Mouse (Mus musculus) forebrain, embryonic 11.5 days (tissue): Measurements from ENCODE around the gene Stc2. TPM values are rescaled to one million over a fixed set of nuclear protein-coding genes. Genes with fewer than 3 reads are reported as not detected.

Experiments used
- ATAC-seq: fragments of 200-750 bp; cut with Nextera tagmentation; replicated peaks from 2 replicates; pipeline ENCODE4 v1.8.0; 2017; ENCODE audit warnings: moderate TSS enrichment; ENCODE audit not compliant: low FRiP score
- DNase-seq: peaks from one replicate; pipeline ENCODE4 v3.0.0-alpha.2; 2017; ENCODE audit warnings: low spot score
- H3K27ac ChIP-seq: fragments of 300-500 bp; sonication (generic); 2 replicates; pipeline ENCODE4 v1.5.1; 2014; ENCODE audit warnings: low read depth, low read length
- H3K27me3 ChIP-seq: fragments of 300-500 bp; sonication (generic); 2 replicates; pipeline ENCODE4 v1.6.1; 2014; ENCODE audit warnings: mild to moderate bottlenecking, low read length, mixed read lengths; ENCODE audit not compliant: control insufficient read depth, insufficient read depth
- H3K36me3 ChIP-seq: fragments of 300-500 bp; sonication (generic); 2 replicates; pipeline ENCODE4 v1.6.1; 2014; ENCODE audit warnings: mild to moderate bottlenecking, low read length, moderate library complexity, mixed read lengths; ENCODE audit not compliant: control insufficient read depth, insufficient read depth
- H3K4me1 ChIP-seq: fragments of 300-500 bp; sonication (generic); replicated peaks from 2 replicates; pipeline ENCODE4 v1.6.1; 2014; ENCODE audit warnings: low read length, mixed read lengths; ENCODE audit not compliant: control insufficient read depth, insufficient read depth
- H3K4me2 ChIP-seq: fragments of 300-500 bp; sonication (generic); 2 replicates; pipeline ENCODE4 v1.6.1; 2014; ENCODE audit warnings: low read depth, mild to moderate bottlenecking, low read length, moderate library complexity, mixed read lengths; ENCODE audit not compliant: severe bottlenecking
- H3K4me3 ChIP-seq: fragments of 300-500 bp; sonication (generic); 2 replicates; pipeline ENCODE4 v1.5.1; 2014; ENCODE audit warnings: low read depth, low read length
- H3K9ac ChIP-seq: fragments of 300-500 bp; sonication (generic); 2 replicates; pipeline ENCODE4 v1.6.1; 2014; ENCODE audit warnings: low read length
- H3K9me3 ChIP-seq: fragments of 300-500 bp; sonication (generic); 2 replicates; pipeline ENCODE4 v1.6.1; 2016; ENCODE audit warnings: low read length, mixed read lengths; ENCODE audit not compliant: control insufficient read depth
- WGBS: fragments of 180-500 bp; shearing (Covaris S2); extraction: QIAGEN DNeasy Blood & Tissue Kit; methylation state at CpG from one replicate; pipeline ENCODE4 v1.1.7; 2014; 5-methylcytosine and 5-hydroxymethylcytosine counted together
- polyA plus RNA-seq: library from polyadenylated mRNA; unstranded; fragments of >200 nt; fragmentation: Nextera tagmentation; extraction: Ambion mirVana; gene quantifications from 2 replicates; pipeline ENCODE4 v1.2.1, GENCODE M21; 2014

Stc2 gene
- polyA plus RNA-seq, 1 experiment from 2014 or later, result 2.5 TPM

DNA sequence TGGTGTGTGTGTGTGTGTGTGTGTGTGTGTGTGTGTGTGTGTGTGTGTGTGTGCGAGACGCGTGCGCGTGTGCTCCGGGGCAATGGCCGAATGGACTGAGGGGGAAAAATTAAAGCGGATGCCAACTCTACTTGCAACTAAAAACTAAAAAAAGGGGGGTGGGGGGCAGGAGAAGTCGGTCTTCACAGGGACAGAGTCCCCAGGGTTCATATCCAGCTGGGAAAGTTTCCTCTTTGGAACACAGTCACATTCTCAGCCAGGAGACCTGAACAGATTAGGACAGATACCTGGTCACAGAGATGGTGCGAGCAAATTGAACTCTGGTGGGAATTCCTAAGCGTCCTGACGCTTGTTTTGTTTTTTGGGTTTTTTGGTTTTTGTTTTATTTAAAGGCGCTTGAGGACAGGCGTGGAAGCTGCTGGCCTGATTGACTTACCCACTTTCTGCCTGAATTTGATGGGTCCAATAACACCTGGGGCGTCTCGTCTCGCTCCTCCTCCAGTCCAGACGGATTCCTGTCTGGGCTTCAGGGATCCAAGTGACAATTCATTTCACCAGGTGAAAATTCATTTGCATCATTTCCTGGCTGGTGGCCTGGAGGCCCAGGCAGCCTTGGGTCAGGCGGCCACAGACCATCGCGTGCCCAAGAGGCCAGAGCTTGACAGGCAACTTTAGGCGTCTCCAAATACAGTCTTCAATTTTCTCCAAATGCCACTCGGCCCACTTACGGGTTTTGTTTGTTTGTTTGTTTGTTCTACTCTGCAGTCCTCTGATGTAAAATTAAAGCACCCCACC lies 759 bp upstream of the Stc2 start:
- ATAC-seq, result peak; percentile 19
- DNase-seq, result no peak
- H3K4me2 ChIP-seq, result peak overlapping the region; percentile 90
- peak overlapping the region; percentile 27; the same call in 1 of the 2 replicates for H3K9ac ChIP-seq
- no peak overlapping the region for H3K27ac ChIP-seq
- no peaks in the 10 kb centered on the region for H3K36me3 ChIP-seq
- peaks cover 23% of the 10 kb centered on the region for H3K27me3 ChIP-seq
- 1% methylated on average over 24 of the region's 24 CpGs for WGBS
- H3K4me1 ChIP-seq, result peaks cover 13% of the 10 kb centered on the region; the same call in 1 of the 2 replicates
- peak overlapping the region; percentile 53 for H3K4me3 ChIP-seq
- H3K9me3 ChIP-seq, result no peaks in the 10 kb centered on the region

- peak overlapping the region; percentile 55 for H3K9ac ChIP-seq
- WGBS, result under 1% methylated on average over 50 of the region's 50 CpGs
- H3K4me1 ChIP-seq, result peaks cover 13% of the 10 kb centered on the region; the same call in 1 of the 2 replicates
- no peak overlapping the region for H3K27ac ChIP-seq
- DNase-seq (peak; percentile 81), ATAC-seq (peak; percentile 60)
- H3K9me3 ChIP-seq, result no peaks in the 10 kb centered on the region
- H3K27me3 ChIP-seq, result peaks cover 23% of the 10 kb centered on the region
- peak overlapping the region; percentile 53 for H3K4me3 ChIP-seq
- no peaks in the 10 kb centered on the region for H3K36me3 ChIP-seq
- peak overlapping the region; percentile 90 for H3K4me2 ChIP-seq
Measured at GRCm38 (mm10) chr11:31368965-31369647, 768 bp downstream of the Stc2 start.

GRCm38 (mm10) chr11:31368252-31368964 lies 1.5 kb downstream of the Stc2 start:
- no peaks in the 10 kb centered on the region for H3K9me3 ChIP-seq
- peaks cover 23% of the 10 kb centered on the region for H3K27me3 ChIP-seq
- ATAC-seq (peak; percentile 10), DNase-seq (no peak)
- under 1% methylated on average over 36 of the region's 36 CpGs for WGBS
- H3K4me2 ChIP-seq, result peak overlapping the region; percentile 90
- H3K9ac ChIP-seq, result peak overlapping the region; percentile 55
- peaks cover 13% of the 10 kb centered on the region; the same call in 1 of the 2 replicates for H3K4me1 ChIP-seq
- no peak overlapping the region for H3K27ac ChIP-seq
- H3K4me3 ChIP-seq, result peak overlapping the region; percentile 53
- H3K36me3 ChIP-seq, result no peaks in the 10 kb centered on the region

- H3K27me3 ChIP-seq, result peaks cover 13% of the 10 kb centered on the region
Measured at GRCm38 (mm10) chr11:31366827-31367226, 3.0 kb downstream of the Stc2 start.

GRCm38 (mm10) chr11:31366421-31366820 lies 3.5 kb downstream of the Stc2 start:
- no peak overlapping the region for H3K4me3 ChIP-seq
- H3K36me3 ChIP-seq, result no peaks in the 10 kb centered on the region
- H3K4me1 ChIP-seq, result peaks cover 10% of the 10 kb centered on the region; the same call in 1 of the 2 replicates
- peaks cover 9% of the 10 kb centered on the region for H3K27me3 ChIP-seq
- no peaks in the 10 kb centered on the region for H3K9me3 ChIP-seq
- no peak overlapping the region for H3K4me2 ChIP-seq
- no peak overlapping the region for H3K27ac ChIP-seq
- ATAC-seq, result no peak
- WGBS, result 92% methylated on average over 2 of the region's 2 CpGs
- peak; percentile 28 for DNase-seq
- H3K9ac ChIP-seq, result no peak overlapping the region

More at GRCm38 (mm10) chr11:31366827-31367226, 3.0 kb downstream of the Stc2 start:
- no peak for ATAC-seq
- Histone ChIP-seq H3K4me3 (no peak overlapping the region), H3K4me2 (no peak overlapping the region), H3K4me1 (peaks cover 13% of the 10 kb centered on the region; the same call in 1 of the 2 replicates), H3K9ac (no peak overlapping the region), H3K36me3 (no peaks in the 10 kb centered on the region), H3K27ac (no peak overlapping the region), H3K9me3 (no peaks in the 10 kb centered on the region)
- no peak for DNase-seq
- 94% methylated on average over 4 of the region's 4 CpGs for WGBS

- H3K9ac ChIP-seq, result no peak overlapping the region
- peak; percentile 43 for DNase-seq
- H3K36me3 ChIP-seq, result no peaks in the 10 kb centered on the region
- H3K4me3 ChIP-seq, result no peak overlapping the region
- H3K9me3 ChIP-seq, result no peaks in the 10 kb centered on the region
- no peak overlapping the region for H3K27ac ChIP-seq
- peaks cover 6% of the 10 kb centered on the region for H3K27me3 ChIP-seq
- peaks cover 10% of the 10 kb centered on the region; the same call in 1 of the 2 replicates for H3K4me1 ChIP-seq
- no peak for ATAC-seq
- no peak overlapping the region for H3K4me2 ChIP-seq
- WGBS, result 86% methylated on average over 2 of the region's 2 CpGs
Measured at GRCm38 (mm10) chr11:31365981-31366380, 3.9 kb downstream of the Stc2 start.

- ATAC-seq (no peak), DNase-seq (peak; percentile 16)
- no peaks in the 10 kb centered on the region for H3K9me3 ChIP-seq
- no peak overlapping the region for H3K4me2 ChIP-seq
- H3K4me1 ChIP-seq, result peaks cover 5% of the 10 kb centered on the region; the same call in 1 of the 2 replicates
- 87% methylated on average over 8 of the region's 8 CpGs for WGBS
- no peaks in the 10 kb centered on the region for H3K27me3 ChIP-seq
- no peaks in the 10 kb centered on the region for H3K36me3 ChIP-seq
- no peak overlapping the region for H3K9ac ChIP-seq
- H3K27ac ChIP-seq, result no peak overlapping the region
- H3K4me3 ChIP-seq, result no peak overlapping the region
Measured at GRCm38 (mm10) chr11:31365280-31365679, 4.6 kb downstream of the Stc2 start.

DNA sequence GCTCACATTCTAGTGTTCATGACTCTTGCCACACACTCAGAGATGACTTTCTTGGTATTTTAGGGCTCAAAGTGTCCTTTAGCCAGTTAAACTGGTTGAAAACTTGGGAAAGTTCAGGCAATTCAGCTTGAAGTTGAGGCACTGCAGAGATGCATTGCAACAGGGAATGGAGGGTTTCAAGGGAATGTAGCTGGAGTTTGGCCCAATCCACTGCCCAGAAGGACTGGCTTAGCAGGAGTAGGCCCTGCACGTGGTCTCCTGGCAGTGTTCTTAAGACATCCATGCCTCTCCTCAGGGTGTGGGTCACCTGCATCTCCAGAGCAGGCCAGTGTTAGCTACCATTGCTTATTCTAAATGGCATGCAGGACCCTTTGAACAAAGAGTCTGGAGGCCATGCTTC lies 7.0 kb downstream of the Stc2 start:
- ATAC-seq, result no peak
- DNase-seq, result peak; percentile 43
- H3K27me3 ChIP-seq, result no peaks in the 10 kb centered on the region
- H3K4me1 ChIP-seq, result no peaks in the 10 kb centered on the region
- no peak overlapping the region for H3K27ac ChIP-seq
- WGBS, result 89% methylated on average over 1 of the region's 1 CpGs
- H3K9ac ChIP-seq, result no peak overlapping the region
- H3K4me2 ChIP-seq, result no peak overlapping the region
- H3K36me3 ChIP-seq, result no peaks in the 10 kb centered on the region
- no peak overlapping the region for H3K4me3 ChIP-seq
- H3K9me3 ChIP-seq, result no peaks in the 10 kb centered on the region
